Mouse (Mus musculus) spleen, adult 2 months (tissue): ENCODE results near the gene Ttc29.

Experiments used
- CTCF ChIP-seq: fragments of 200-500 bp; IDR thresholded peaks from 2 replicates; pipeline ENCODE4 v1.5.1; 2011; ENCODE audit warnings: mild to moderate bottlenecking, inconsistent platforms; ENCODE audit not compliant: insufficient read depth, insufficient read length, insufficient replicate concordance; ENCODE audit errors: extremely low read depth
- POLR2A ChIP-seq: fragments of 200-500 bp; IDR thresholded peaks from 2 replicates; pipeline ENCODE4 v1.6.1; 2011; ENCODE audit warnings: low read depth, low read length, inconsistent platforms

DNA sequence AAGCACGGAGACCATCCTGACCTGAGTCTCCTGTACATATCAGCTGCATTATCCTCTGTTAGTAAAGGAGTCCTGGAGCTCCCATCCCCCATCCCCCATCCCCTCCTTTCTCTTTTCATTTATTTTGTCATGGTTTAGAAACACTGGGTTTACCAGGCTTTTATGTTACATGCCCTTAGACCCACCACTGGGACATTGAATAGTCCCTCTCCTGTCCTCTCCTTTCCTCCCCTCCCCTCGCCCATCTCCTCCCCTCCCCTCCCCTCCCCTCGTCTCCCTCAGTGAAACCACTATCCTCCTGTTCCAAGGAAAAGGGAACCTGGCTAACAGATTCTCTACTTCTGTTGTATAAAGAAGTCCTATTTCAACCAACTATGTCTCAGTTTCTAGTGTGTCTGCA, 38.0 kb downstream of the Ttc29 start:
- TF ChIP-seq POLR2A (no peak), CTCF (no peak)
